Mouse (Mus musculus) stomach, postnatal 0 days (tissue): Measurements from ENCODE around the gene Eras.

ENCODE experiments used
- CTCF ChIP-seq: IDR thresholded peaks from 2 replicates; pipeline ENCODE4 v1.5.1; 2016; ENCODE audit warnings: antibody characterized with exemption, low read depth, mild to moderate bottlenecking, moderate library complexity
- EP300 ChIP-seq: optimal IDR thresholded peaks from 2 replicates; pipeline ENCODE3; 2016; ENCODE audit warnings: antibody characterized with exemption

- TF ChIP-seq CTCF: no peak
- no peak for TF ChIP-seq EP300
Measured at GRCm38 (mm10) chrX:7937667-7938066, 9.3 kb upstream of the Eras start.
